Mouse (Mus musculus): ENCODE data around the gene Ubox5.

Gene Ubox5

DNA sequence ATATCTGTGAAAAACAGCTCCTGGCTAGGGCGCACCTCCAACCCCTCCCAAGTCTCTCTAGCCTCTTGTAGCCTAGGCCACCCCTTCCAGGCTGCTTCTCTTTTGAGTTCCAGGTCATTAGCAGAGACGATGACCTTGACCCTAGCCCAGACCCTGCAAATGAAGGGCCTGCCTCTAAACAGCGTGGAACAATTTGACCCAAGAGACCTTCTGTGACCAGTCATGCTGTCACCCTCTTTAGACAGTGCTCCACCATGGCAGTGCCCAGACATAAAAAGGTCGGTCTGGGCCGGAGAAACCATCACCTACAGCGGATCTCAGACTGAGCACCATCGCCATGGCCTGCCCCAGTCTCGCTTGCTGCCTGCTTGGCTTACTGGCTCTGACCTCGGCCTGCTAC lies 54.0 kb downstream of the Ubox5 start, which contains the start of gene Oxt:
TSS of gene Oxt (plus strand) at position 301 of the 400 bp plus-strand sequence.
- DNase-seq, result no peak

DNA sequence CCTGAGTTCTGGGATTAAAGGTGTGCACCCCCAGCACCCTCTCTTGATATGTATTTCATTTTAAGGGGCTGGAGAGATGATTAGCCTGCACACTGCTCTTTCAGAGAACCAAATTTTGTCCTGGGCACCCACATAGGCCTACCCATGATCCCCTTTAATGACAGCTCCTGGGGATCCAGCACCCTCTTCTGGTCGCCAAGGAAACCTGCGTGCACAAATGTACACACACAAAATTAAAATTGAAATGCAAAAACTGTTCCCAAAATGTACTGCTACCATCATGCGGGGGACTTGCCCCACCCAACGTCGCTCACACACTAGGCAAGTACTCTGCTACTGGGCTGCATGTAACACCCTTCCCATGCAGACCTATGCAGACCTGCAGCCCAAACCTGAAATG lies 54.9 kb downstream of the Ubox5 start:
- no peak for DNase-seq

DNA sequence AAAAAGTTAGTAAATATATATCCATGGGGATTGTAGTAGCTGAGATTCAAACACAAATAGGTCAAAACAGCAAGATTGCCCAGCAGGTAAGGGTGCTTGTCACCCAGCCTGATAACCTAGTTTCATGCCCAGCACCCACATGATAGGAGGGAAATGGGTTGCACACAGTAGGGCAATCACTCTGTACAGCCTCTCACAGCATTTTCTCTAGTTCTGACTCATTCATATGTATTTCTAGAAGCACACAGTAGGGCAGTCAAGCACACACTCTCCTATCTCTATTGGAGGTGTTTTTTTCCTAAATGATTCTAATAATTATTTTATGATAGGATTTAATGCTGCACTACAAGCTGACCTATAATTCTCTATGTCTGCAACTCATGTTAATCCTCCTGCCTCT lies 59.9 kb downstream of the Ubox5 start:
- DNase-seq, result no peak

DNA sequence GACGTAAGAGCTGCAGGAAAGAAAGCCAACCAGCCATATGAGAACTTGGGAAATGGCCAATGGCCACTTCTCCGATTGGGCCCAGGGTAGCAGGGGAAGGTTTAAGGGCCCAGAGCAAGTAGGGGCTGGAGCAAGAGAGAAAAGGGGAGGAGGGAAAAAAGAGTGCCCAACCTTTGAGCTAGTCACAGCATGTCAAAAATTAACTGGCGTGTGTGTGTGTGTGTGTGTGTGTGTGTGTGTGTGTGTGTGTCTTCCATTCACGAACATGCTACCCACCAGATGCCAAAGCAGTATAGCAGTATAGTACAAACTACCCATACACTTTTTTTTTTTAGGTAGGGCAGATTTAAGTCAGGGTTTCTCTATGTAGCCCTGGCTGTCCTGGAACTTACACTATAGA lies 60.9 kb downstream of the Ubox5 start:
- DNase-seq, result no peak

DNA sequence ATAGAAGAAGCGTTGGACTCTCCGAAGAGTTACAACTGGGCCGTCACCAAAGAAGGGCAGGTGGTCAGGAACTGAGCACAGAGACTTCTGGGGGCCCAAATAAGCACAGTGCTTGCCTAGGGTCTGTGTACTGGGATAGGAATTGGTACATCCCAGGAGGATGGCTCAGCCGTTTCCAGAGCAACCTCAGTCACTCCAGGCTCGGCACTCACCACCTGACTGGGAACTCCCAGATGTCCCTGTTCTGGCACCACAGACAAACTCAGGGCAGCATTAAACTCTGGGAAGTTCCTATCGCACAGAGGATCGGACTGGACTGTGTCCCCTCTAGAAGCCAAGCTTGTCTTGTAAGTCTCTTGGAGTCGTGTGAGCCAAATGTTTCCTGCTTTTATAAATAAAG lies 64.9 kb downstream of the Ubox5 start:
- DNase-seq, result no peak

DNA sequence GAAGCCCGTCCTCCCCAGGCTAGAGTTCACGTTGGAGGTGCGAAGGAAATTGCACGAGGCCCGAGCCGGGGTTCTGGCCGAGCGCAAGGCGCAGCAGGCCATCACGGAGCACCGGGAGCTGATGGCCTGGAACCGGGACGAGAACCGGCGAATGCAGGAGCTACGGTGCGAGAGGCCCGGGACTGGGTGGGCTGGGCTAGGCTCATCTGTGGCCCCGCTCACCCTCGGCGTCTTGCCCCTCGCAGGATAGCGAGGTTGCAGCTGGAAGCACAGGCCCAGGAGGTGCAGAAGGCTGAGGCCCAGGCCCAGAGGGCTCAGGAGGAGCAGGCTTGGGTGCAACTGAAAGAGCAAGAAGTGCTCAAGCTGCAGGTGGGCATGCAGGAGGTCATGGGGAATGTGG lies 65.8 kb downstream of the Ubox5 start:
- DNase-seq, result no peak

DNA sequence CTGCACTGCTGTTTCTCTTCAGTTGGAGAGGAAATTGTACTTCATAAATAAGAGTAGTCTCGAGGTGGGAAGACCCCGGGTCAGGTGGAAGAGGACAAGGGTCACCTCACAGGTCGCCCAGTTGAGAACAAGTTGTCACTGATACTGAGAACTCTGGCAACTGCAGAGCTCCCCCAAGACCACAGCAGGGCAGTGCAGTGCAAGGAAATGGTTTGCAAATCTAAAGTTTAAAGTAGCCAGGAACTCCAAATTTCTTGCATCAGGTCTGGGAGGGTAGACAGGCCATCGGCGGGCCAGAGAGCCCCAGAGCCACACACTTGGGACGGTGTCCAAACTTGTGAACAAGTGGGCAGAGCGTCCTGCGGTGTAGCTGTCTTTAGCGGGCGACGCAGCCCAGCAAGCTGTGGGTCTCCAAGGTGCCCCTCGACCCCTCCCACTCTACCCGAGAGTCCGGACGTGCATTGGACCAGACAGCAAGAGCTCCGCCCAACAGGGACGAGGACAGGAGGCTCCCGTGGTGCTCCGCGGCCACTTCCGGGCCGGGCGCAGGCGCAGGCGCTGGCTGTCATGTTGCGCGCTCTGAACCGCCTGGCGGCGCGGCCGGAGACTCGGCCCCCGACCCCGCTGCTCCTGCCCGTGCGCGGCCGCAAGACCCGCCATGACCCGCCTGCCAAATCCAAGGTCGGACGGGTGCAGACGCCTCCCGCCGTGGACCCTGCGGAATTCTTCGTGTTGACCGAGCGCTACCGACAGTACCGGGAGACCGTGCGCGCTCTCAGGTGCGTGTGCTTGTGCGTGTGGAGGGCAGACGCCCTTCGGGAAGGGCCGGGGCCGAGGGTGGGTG lies 66.4 kb downstream of the Ubox5 start, which contains the start of gene Mrps26:
TSS of gene Mrps26 (plus strand) at position 531 of the 844 bp plus-strand sequence.
- DNase-seq, result peak; percentile 92

DNA sequence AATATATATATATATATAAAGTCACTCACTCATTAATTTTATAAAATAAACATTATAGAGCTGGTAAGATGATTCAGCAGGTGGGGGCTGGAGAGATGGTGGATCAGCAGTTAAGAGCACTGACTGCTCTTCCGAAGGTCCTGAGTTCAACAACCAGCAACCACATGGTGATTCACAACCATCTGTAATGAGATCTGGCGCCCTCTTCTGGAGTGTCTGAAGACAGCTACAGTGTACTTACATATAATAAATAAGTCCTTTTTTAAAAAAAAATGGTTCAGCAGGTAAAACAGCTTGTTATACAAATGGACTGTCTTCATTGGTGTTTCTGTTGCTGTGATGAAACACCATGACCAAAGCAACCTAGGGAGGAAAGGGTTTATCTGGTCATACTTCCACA lies 71.8 kb downstream of the Ubox5 start:
- no peak for DNase-seq

DNA sequence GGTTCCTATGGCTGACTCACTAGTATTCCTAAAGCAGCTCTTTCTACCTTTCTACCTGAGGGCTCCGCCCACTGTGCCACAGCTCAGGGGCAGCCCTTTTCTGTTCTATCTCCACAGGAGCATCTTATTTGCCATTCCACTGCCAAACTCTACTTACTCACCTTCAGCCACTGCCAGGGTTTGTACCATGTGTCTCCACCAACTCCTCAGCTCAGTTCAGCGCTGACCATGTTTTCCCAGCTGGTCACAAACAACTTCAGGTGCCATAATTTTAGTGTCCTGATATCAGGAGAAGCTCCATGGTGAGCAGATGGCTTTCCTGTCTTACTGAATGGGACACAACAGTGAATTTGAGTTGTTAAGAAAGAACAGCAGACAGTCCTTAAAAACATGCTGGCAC lies 72.4 kb downstream of the Ubox5 start:
- DNase-seq, result no peak

DNA sequence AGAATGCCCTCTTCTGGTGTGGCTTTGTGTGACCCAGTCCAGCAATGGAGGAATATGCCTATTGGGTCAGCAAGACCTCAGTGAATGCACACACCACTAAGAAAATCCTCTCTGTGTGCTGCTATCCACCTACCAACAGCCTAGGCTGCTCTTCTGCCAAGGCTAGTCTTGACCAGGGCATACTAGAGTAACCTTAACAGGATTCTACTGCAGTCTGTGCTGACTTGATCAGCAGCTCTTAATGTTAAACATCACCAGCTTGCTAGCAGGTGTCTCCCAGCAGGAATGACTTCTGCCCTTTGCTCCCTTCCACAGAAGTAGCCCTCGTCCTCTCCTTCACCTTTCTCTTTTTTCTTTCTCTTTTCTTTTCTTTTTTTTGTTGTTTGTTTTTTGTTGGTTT lies 73.5 kb downstream of the Ubox5 start:
- DNase-seq, result no peak

DNA sequence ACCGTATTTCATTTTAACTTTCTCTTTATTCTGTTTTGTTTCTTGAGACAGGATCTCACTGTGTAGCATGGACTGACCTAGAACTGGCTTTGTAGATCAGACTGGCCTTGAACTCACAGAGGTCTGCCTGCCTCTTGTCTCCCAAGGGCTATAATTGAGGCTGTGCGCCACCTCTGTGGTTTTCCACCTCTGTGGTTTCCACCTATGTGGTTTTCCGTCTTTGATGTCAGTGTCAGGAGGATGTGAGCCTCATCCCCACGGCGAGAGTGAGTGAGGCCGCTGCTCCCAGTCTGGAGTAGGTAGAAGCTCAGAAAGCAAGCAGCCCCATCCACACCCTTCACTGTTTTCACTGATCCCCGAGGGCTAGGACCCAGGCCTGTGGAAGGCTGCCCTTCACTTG lies 75.0 kb downstream of the Ubox5 start:
- no peak for DNase-seq

DNA sequence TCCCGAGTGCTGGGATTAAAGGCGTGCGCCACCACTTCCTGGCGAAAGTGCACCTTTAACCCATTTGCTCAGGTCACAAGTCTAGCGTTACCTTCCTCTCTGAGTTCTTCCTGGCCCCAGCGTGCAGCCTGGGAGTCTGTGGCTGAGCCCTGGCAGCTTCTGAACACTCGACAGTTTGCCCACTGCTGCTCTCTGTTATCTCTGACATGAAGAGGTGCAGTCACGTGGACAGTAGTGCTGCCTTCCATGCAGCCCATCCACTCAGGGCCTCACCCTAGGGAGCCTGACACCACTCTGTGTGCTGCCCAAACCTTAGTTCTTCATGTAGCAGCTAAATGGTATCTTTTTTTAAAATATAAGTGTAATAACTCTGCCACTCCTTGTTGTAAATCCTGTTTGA lies 82.9 kb downstream of the Ubox5 start:
- DNase-seq, result no peak

DNA sequence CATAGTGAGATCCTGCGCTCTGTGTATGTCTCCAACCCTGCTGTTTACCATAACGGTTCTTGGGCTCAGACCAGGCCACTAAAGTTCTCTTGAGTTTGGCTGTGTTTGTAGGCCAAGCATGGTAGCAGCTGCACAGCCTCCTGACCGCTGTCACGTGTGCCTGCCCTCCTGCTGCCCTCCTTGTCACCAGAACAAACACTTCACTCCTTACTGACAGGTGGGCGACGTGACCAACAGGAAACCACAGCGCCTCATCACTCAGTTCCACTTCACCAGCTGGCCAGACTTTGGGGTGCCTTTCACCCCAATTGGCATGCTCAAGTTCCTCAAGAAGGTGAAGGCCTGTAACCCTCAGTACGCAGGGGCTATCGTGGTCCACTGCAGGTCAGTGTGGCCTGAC lies 89.6 kb downstream of the Ubox5 start:
- DNase-seq, result no peak

Measured in kidney, adult 18-20 months (tissue).